Mouse (Mus musculus): Measurements from ENCODE around the gene P2ry12.

DNA sequence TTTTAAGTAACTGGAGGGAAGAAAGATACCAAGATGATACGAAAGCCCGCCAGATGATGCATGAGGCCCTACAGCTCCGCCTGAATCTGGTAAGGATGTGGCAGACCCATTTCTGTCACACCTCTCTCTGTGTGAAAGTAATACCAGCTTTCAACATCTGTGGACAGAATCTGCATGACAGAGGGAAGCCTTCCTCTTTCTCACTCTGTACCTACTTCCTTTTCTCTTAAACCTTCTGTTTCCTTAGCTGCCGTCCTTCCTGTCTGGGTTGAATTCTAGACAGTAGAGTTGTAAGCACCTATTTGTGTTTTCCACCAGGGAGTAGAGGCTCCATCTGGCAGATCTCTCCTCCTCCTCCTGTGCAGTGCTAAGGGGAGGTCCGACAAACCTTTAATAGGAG is 1.9 kb downstream of the P2ry12 start:
- TF ChIP-seq CTCF (IDR thresholded peaks at IDR 0.05; ENCODE audit: low read depth, low read length) (no peak), POLR2A (IDR thresholded peaks at IDR 0.05; ENCODE audit: insufficient read depth, low read length) (no peak)
